Mouse (Mus musculus): ENCODE results near the gene Iqschfp.

- TF ChIP-seq CTCF (IDR thresholded peaks at IDR 0.05; ENCODE audit: low read depth): no peak
- no peak for TF ChIP-seq EP300 (IDR thresholded peaks at IDR 0.05; ENCODE audit: low read depth)
These were observed 529.8 kb downstream of the Iqschfp start for GRCm38 (mm10) chr3:68421849-68422248.
